Mouse (Mus musculus): ENCODE data around the gene Clpp. TPM values are rescaled to one million over a fixed set of nuclear protein-coding genes. Genes with fewer than 3 reads are reported as not detected.

Gene Clpp
- polyA plus RNA-seq, 1 experiment from 2014 or later = 124 TPM

DNA sequence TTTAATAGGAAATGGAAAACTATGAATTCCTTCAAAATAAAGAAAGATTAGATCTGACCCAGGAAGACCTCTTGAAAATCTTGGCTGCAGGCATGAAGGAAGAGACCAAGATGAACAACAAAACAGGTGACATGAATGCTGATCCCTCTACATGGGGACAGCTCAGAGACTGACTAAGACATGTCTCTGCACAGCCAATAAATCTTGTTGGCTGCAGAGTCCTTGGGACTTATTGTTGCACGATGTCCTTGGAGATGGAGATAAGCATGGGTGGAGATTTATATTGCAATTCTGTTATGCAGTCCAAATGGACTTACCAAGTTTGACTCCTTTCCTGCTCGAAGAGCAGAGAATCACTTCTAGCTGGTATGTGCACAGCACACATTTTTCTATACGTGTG, 20.8 kb upstream of the Clpp start:
- no peaks in the 10 kb centered on the region; the same call in 1 of the 2 replicates for H3K27me3 ChIP-seq (ENCODE audit: control insufficient read depth, insufficient read depth, low read depth, low read length)
- ATAC-seq (ENCODE audit: low read depth) = no peak
- no peak overlapping the region for H3K4me3 ChIP-seq (ENCODE audit: low read length)
- H3K36me3 ChIP-seq (ENCODE audit: control insufficient read depth, insufficient read depth, low read length) = no peaks in the 10 kb centered on the region
- H3K27ac ChIP-seq (ENCODE audit: low read length) = no peak overlapping the region
- H3K4me2 ChIP-seq (ENCODE audit: low read depth, low read length) = no peak overlapping the region
- WGBS = 45% methylated on average over 3 of the region's 3 CpGs
- H3K4me1 ChIP-seq (replicated peaks; ENCODE audit: control insufficient read depth, insufficient read depth, low read length) = no peaks in the 10 kb centered on the region
- no peak overlapping the region for H3K9ac ChIP-seq (ENCODE audit: low read length)
- no peaks in the 10 kb centered on the region for H3K9me3 ChIP-seq (ENCODE audit: control insufficient read depth, low read length)

- Histone ChIP-seq H3K27ac (ENCODE audit: low read length) (no peak overlapping the region), H3K36me3 (ENCODE audit: control insufficient read depth, insufficient read depth, low read length) (no peaks in the 10 kb centered on the region), H3K9ac (ENCODE audit: low read length) (no peak overlapping the region), H3K27me3 (ENCODE audit: control insufficient read depth, insufficient read depth, low read depth, low read length) (no peaks in the 10 kb centered on the region; the same call in 1 of the 2 replicates), H3K9me3 (ENCODE audit: control insufficient read depth, low read length) (no peaks in the 10 kb centered on the region), H3K4me2 (ENCODE audit: low read depth, low read length) (no peak overlapping the region), H3K4me1 (replicated peaks; ENCODE audit: control insufficient read depth, insufficient read depth, low read length) (no peaks in the 10 kb centered on the region), H3K4me3 (ENCODE audit: low read length) (no peak overlapping the region)
- 57% methylated on average over 5 of the region's 5 CpGs for WGBS
- ATAC-seq (ENCODE audit: low read depth) = no peak
These were observed 20.0 kb upstream of the Clpp start for GRCm38 (mm10) chr17:56970081-56970480.

- Histone ChIP-seq H3K27me3 (ENCODE audit: control insufficient read depth, insufficient read depth, low read depth, low read length) (no peaks in the 10 kb centered on the region; the same call in 1 of the 2 replicates), H3K4me2 (ENCODE audit: low read depth, low read length) (no peak overlapping the region), H3K36me3 (ENCODE audit: control insufficient read depth, insufficient read depth, low read length) (no peaks in the 10 kb centered on the region), H3K4me3 (ENCODE audit: low read length) (no peak overlapping the region), H3K9ac (ENCODE audit: low read length) (no peak overlapping the region), H3K4me1 (replicated peaks; ENCODE audit: control insufficient read depth, insufficient read depth, low read length) (no peaks in the 10 kb centered on the region), H3K27ac (ENCODE audit: low read length) (no peak overlapping the region), H3K9me3 (ENCODE audit: control insufficient read depth, low read length) (no peaks in the 10 kb centered on the region)
- WGBS = 58% methylated on average over 13 of the region's 14 CpGs
- no peak for ATAC-seq (ENCODE audit: low read depth)
These were observed 16.0 kb upstream of the Clpp start for GRCm38 (mm10) chr17:56973956-56974707.

DNA sequence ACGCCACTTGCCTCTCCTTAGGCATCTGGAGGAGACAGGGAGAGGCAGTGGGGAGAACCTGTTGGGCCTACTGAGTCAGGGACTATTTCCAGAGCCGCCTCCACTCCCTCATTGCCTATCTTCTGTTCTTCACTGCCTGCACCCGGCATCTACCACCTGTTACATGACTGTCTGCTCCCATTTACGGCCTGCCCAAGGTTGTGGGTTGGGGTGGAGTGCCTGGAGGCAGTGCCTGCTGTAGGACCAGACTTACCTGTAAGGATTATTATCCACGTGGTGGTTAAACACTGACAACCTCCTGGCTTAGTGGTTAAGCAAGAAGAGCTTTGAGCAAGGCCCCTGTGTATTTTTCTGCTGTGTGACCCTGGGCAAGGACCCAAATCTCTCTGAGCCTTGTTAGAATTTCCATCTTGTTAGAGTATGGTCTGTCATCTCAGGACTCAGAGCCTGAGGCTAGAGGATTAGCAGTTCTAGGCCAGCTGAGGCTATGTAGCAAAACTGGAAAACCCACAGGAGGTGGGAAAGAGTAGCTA, 15.3 kb upstream of the Clpp start:
- Histone ChIP-seq H3K4me1 (replicated peaks; ENCODE audit: control insufficient read depth, insufficient read depth, low read length) (no peaks in the 10 kb centered on the region), H3K36me3 (ENCODE audit: control insufficient read depth, insufficient read depth, low read length) (no peaks in the 10 kb centered on the region), H3K9ac (ENCODE audit: low read length) (no peak overlapping the region), H3K4me3 (ENCODE audit: low read length) (no peak overlapping the region), H3K27me3 (ENCODE audit: control insufficient read depth, insufficient read depth, low read depth, low read length) (no peaks in the 10 kb centered on the region; the same call in 1 of the 2 replicates), H3K4me2 (ENCODE audit: low read depth, low read length) (no peak overlapping the region), H3K27ac (ENCODE audit: low read length) (no peak overlapping the region), H3K9me3 (ENCODE audit: control insufficient read depth, low read length) (no peaks in the 10 kb centered on the region)
- ATAC-seq (ENCODE audit: low read depth) = no peak
- WGBS = 65% methylated on average over 5 of the region's 5 CpGs

DNA sequence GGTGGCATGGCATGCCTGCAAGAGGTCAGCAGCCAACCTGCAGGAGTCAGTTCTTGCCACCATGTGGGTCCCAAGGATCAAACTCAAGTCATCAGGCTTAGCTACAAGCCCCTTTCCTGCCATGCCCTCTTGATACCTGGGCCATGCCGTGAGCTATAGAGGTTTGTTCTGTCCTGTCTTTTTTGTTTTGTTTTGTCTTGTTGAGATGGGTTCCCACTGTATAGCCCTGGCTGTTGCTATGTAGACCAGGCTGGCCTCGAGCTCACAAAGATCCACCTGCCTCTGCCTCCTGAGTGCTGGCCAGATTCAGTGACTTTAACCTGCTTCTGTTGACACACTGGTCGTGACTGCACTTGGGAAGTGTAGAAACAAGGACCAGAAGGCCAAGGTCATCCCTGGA, 14.7 kb upstream of the Clpp start:
- Histone ChIP-seq H3K27me3 (ENCODE audit: control insufficient read depth, insufficient read depth, low read depth, low read length) (no peaks in the 10 kb centered on the region), H3K4me3 (ENCODE audit: low read length) (no peak overlapping the region), H3K4me1 (replicated peaks; ENCODE audit: control insufficient read depth, insufficient read depth, low read length) (no peaks in the 10 kb centered on the region), H3K4me2 (ENCODE audit: low read depth, low read length) (no peak overlapping the region), H3K36me3 (ENCODE audit: control insufficient read depth, insufficient read depth, low read length) (no peaks in the 10 kb centered on the region), H3K9me3 (ENCODE audit: control insufficient read depth, low read length) (no peaks in the 10 kb centered on the region), H3K27ac (ENCODE audit: low read length) (no peak overlapping the region), H3K9ac (ENCODE audit: low read length) (no peak overlapping the region)
- ATAC-seq (ENCODE audit: low read depth) = no peak
- 68% methylated on average over 3 of the region's 3 CpGs for WGBS

DNA sequence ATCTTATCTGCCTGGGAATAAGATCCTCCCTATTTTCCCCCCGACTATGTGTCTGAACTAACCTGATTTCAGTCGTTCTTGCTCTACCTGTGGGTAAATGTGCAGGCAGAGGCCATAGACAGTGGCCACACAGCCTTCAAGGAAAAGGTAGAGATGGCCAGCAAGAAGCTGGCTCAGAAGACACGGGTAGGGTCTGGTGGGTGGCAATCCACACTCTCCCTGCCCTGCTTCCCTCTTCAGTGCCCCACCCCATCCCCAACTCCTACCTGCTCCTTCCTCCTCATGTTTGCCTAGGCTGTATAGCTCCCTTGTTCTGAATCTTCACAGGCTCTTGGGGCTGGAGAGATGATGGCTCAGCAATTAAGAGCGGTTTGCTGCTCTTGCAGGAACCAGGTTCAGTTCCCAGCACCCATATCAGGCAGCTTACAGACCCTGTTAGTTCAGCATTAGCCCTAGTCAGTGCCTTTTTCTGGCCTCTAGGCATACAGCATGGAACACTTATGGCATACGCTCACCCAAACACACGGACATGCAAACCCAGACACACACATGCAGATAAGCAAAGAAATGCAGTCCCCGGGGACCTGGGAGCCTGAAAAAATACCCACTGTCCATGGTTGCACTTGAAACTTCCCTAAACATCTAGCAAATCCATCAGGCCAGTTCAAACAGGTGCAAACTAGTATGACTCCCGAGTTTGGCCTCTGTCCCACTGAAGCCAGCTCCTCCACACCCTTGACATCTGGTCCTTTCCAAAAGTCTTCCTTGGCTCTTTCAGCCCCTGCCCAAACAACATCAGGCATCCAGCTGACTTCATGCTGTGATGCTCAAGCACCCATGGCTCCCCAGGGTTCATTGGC, 13.3 kb upstream of the Clpp start:
- no peaks in the 10 kb centered on the region for H3K36me3 ChIP-seq (ENCODE audit: control insufficient read depth, insufficient read depth, low read length)

GRCm38 (mm10) chr17:56979524-56979923, 10.6 kb upstream of the Clpp start:
- H3K9ac ChIP-seq (ENCODE audit: low read length) = no peak overlapping the region
- no peaks in the 10 kb centered on the region for H3K4me1 ChIP-seq (replicated peaks; ENCODE audit: control insufficient read depth, insufficient read depth, low read length)
- H3K27me3 ChIP-seq (ENCODE audit: control insufficient read depth, insufficient read depth, low read depth, low read length) = no peaks in the 10 kb centered on the region
- H3K4me3 ChIP-seq (ENCODE audit: low read length) = no peak overlapping the region
- H3K4me2 ChIP-seq (ENCODE audit: low read depth, low read length) = no peak overlapping the region
- ATAC-seq (ENCODE audit: low read depth) = no peak
- WGBS = 60% methylated on average over 4 of the region's 8 CpGs
- no peak overlapping the region for H3K27ac ChIP-seq (ENCODE audit: low read length)
- H3K36me3 ChIP-seq (ENCODE audit: control insufficient read depth, insufficient read depth, low read length) = no peaks in the 10 kb centered on the region
- no peaks in the 10 kb centered on the region for H3K9me3 ChIP-seq (ENCODE audit: control insufficient read depth, low read length)

More for the DNA sequence above, 13.3 kb upstream of the Clpp start:
- H3K4me2 ChIP-seq (ENCODE audit: low read depth, low read length) = no peak overlapping the region
- H3K4me3 ChIP-seq (ENCODE audit: low read length) = no peak overlapping the region
- H3K9me3 ChIP-seq (ENCODE audit: control insufficient read depth, low read length) = no peaks in the 10 kb centered on the region
- no peaks in the 10 kb centered on the region for H3K4me1 ChIP-seq (replicated peaks; ENCODE audit: control insufficient read depth, insufficient read depth, low read length)
- H3K27me3 ChIP-seq (ENCODE audit: control insufficient read depth, insufficient read depth, low read depth, low read length) = no peaks in the 10 kb centered on the region
- no peak overlapping the region for H3K9ac ChIP-seq (ENCODE audit: low read length)
- no peak for ATAC-seq (ENCODE audit: low read depth)
- WGBS = 58% methylated on average over 8 of the region's 8 CpGs
- no peak overlapping the region for H3K27ac ChIP-seq (ENCODE audit: low read length)

DNA sequence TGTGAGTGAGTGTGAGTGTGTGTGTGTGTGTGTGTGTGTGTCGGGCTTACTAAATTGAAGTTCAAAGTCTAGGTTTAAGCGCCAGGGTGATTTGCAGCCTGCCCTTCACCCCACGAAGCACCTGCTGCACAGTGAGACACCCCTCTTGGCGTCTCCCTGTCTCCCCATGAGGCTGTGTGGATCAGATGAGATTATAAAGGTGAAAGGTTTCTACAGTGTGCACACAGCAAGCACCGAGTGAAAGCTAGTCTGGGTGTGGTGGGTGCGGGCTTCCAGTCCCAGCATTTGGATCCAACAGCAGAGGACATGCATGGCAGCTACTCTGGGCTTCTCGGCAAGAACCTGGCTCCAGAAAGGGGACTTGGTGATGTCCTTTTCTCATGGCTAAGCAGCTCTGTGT, 9.1 kb upstream of the Clpp start:
- WGBS = 68% methylated on average over 7 of the region's 7 CpGs
- ATAC-seq (ENCODE audit: low read depth) = no peak
- no peaks in the 10 kb centered on the region for H3K9me3 ChIP-seq (ENCODE audit: control insufficient read depth, low read length)

DNA sequence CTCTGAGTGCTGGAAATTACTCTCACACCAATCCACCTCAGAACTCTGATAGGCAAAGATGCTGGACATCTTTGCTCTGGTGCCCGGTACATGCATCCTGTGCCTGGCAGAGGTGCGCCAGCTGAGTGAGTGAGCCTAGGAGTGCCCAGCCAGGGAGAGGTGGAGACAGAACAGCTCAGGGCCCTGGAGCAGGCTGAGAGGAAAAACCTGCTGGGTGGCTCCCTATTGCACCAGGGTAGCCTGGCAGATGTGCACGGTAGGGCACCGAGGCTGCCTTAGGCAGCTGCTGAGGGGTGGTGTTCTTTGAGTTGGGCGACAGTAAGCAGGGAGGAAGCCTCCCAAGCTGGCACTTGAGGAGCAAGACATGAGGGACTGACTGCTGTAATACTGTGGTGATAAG, 8.1 kb upstream of the Clpp start, which contains the start of gene Acer1:
Acer1 (minus strand) TSS at position 114 of the 400 bp plus-strand sequence.
- 68% methylated on average over 5 of the region's 5 CpGs for WGBS
- Histone ChIP-seq H3K9me3 (ENCODE audit: control insufficient read depth, low read length) (no peaks in the 10 kb centered on the region), H3K4me1 (replicated peaks; ENCODE audit: control insufficient read depth, insufficient read depth, low read length) (no peaks in the 10 kb centered on the region), H3K4me2 (ENCODE audit: low read depth, low read length) (no peak within 1 kb of the TSS), H3K27me3 (ENCODE audit: control insufficient read depth, insufficient read depth, low read depth, low read length) (no peaks in the 10 kb centered on the region), H3K9ac (ENCODE audit: low read length) (no peak within 1 kb of the TSS), H3K36me3 (ENCODE audit: control insufficient read depth, insufficient read depth, low read length) (no peaks in the 10 kb centered on the region), H3K4me3 (ENCODE audit: low read length) (no peak within 1 kb of the TSS), H3K27ac (ENCODE audit: low read length) (no peak within 1 kb of the TSS)
- ATAC-seq (ENCODE audit: low read depth) = no peak

More for the DNA sequence above, 9.1 kb upstream of the Clpp start:
- Histone ChIP-seq H3K4me2 (ENCODE audit: low read depth, low read length) (no peak overlapping the region), H3K36me3 (ENCODE audit: control insufficient read depth, insufficient read depth, low read length) (no peaks in the 10 kb centered on the region), H3K4me3 (ENCODE audit: low read length) (no peak overlapping the region), H3K27ac (ENCODE audit: low read length) (no peak overlapping the region), H3K4me1 (replicated peaks; ENCODE audit: control insufficient read depth, insufficient read depth, low read length) (no peaks in the 10 kb centered on the region), H3K9ac (ENCODE audit: low read length) (no peak overlapping the region), H3K27me3 (ENCODE audit: control insufficient read depth, insufficient read depth, low read depth, low read length) (no peaks in the 10 kb centered on the region)

Measured in lung, embryonic 16.5 days (tissue).